Mouse (Mus musculus) embryo, embryonic 9.5 days (tissue): ENCODE data around the gene Tnpo3.
"Not testable (repeated sequence)": the region's sequence is repeated elsewhere in the genome, so short reads cannot be mapped to it uniquely, and the experiment has no call there.

ENCODE experiments used
- DNase-seq: peaks from one replicate; pipeline ENCODE4 v3.0.0-alpha.2; 2017; ENCODE audit errors: extremely low spot score

The Tnpo3 gene

DNA sequence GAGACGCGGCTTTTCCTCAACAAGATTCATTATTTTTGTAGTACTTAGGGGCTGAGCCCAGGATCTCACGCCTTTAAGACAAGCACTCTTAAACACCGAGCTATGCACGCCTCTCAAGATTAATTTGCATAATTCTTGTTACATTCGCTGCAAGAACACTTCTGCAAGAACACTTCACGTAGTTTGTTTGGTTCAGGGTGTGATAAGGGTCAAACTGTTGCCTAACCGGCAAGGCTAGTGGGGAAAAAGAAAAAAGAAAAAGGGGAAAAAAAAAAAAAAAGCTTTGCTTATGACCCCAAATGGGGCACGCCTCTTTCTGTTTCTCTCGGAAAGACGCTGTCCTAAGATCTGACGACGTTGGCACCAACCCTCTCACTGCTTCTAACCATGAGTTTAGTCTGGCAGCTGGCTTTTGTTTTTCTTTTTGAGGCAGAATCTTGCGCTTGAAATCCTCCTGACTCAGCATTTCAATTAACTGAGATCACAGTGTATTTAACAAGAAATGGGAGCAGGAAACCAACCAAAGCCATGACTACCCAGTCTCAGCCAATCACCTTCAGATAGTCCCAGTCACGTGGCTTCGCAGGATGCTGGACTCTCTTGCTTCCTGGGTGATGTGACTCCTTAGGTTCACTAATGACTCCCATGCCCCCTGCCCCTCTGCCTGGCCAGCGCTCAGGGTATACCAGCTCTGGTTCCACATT lies 11.3 kb upstream of the Tnpo3 start:
- no peak for DNase-seq

DNA sequence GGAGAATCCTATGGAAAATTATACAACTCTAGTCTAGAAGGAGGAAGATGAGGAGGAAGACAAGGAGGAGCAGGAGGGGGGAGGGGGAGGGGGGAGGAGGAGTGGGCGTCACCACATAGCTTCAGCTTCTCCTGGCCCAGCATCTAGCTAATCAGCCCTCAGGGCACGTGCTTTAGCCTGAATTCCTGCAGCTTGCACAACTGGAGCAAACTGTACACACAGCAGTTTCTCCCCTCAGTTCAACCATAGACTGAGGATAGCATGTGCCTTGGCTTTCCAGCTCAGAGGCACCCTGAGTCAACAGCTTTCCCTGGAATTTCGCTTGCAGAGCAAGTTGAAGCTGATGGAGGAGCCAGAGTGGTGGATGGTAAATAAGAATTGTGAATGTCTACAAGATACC lies 10.5 kb upstream of the Tnpo3 start:
- no peak for DNase-seq

DNA sequence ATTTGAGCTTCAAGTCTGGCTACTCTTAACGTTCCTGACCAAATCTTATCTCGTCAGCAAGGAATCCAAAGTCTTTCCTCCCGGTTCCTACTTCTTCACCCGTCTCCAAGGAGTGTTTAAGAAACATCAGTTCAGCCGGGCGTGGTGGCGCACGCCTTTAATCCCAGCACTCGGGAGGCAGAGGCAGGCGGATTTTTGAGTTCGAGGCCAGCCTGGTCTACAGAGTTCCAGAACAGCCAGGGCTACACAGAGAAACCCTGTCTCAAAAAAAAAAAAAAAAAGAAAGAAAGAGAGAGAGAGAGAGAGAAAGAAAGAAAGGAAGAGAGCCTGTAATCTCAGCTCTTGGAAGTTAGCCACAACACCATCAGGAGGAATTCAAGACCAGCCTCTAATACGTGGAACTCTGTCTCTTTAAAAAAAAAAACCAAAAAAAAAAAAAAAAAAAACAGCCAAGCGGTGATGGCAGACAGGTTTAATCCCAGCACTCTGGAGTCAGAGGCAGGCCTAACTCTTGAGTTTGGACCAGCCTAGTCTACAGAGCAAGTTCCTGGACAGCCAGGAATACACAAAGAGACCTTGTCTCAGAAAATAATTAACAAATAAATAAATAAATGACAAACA lies 443 bp upstream of the Tnpo3 start:
- not testable (repeated sequence) for DNase-seq

DNA sequence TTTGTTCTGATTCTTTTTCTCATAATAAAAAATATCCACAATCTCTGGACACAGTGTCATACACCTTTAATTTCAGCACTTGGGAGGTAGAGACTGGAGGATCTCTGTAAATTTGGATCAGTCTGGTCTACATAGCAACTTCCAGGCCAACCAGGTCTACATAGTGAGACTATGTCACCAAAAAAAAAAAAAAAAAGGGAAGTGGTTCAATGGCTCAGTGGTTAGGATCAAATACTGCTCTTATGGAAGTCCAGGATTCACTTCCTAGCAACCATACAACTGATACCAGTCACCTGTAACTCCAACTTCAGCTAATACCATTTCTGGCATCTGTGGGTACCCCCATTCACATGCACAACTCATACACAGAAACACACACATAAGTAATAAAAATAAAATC lies 9.5 kb downstream of the Tnpo3 start:
- no peak for DNase-seq

DNA sequence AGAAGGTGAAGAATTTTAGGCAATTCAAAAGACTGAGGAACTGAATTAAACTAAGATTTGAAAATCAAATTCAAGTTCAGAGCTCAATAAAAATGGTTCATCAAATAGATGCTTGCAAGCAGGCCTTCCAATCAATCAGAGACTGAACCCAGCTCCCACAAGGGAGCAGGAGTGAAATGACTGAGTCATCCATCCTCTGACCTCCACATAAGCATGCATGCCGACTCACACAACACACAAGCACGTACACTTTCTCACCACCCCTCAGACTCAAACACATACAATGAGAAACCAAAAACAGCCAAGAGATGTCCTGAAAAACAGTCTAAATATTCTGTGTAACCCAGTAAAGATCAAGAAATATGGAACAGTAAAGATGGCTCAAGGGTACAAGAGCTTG lies 14.0 kb downstream of the Tnpo3 start:
- DNase-seq, result no peak

DNA sequence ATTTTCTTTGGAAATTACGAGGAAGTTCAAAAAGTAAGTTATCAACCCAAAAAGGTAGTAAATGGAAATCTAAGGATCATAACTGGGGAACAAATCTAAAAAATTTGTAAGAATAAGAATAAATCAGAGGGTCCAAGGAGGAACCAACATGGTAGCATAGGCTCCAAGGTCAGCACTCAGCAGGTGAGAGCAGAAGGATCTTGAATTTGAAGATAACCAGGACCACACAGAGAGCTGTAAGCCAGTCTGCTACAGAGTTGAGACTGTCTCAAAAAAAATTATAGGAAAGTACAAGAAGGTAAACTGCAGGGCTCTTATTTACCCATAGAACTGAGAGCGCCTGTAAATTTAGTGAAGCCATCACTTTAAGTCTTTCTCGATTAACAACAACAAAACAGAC lies 28.5 kb downstream of the Tnpo3 start:
- DNase-seq, result no peak

DNA sequence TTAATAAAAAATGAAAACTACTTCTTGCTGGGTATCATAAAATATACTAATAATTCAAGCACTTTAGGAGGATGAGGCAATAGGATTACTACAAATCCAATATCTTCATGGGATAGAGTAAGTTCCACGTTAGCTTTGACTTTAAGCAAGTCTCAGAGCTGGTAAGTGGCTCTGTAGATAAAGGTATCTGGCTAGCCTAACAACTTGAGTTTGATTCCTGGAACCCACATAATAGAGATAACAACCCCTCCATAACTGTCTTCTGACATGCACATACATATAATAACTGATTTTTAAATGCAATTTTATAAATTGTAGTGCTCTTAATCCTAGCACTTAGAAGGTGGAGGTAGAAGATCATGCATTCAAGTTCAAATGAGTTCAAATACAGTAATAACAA lies 28.9 kb downstream of the Tnpo3 start:
- no peak for DNase-seq

DNA sequence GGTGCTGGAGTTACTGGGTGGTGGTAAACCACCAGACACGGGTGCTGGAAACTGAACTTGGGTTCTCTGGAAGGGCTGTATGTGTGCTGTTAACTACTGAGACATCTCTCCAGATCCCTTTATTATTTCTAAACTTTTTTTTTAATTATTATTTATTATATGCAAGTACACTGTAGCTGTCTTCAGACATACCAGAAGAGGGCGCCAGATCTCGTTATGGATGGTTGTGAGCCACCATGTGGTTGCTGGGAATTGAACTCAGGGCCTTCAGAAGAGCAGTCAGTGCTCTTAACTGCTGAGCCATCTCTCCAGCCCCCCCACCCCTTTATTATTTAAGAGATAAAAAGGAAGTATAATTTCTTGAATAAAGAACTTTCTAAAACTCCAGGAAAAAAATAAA lies 33.3 kb downstream of the Tnpo3 start:
- DNase-seq, result not testable (repeated sequence)

DNA sequence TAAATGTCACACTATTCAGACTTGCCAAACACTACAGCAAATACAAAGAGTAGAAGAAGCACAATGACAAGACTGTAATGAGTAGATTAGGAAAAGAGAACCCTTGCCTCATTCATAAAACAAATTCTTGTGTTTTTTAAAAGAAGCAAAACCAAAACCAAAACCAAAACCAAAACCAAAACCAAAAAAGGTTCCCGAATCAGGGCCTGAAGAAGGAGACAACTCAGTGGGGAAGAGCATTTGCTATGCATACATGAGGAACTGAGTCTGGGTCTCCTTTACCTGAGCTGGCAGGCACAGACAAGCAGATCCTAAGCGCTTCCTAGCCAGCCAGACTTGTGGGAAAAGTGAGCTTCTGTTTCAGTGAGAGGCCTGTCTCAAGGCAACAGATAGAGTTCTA lies 52.6 kb downstream of the Tnpo3 start:
- DNase-seq, result no peak

DNA sequence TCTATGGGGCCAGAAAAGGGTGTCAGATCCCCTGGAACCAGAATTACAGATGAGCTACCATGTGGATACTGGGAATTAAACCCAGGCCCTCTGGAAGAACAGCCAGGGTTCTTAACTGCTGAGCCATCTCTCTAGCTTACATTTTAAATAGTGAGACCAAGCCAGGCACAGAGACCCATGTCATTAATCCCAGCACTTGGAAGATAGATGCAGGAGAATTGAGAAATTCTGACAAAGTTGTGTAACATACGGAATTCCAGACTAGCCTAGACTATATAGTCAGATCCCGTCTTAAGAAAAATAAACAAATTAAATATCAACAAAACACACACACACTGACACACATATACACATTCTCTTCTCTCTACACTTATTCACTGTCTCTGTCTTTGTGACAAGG lies 57.2 kb downstream of the Tnpo3 start:
- DNase-seq, result no peak

DNA sequence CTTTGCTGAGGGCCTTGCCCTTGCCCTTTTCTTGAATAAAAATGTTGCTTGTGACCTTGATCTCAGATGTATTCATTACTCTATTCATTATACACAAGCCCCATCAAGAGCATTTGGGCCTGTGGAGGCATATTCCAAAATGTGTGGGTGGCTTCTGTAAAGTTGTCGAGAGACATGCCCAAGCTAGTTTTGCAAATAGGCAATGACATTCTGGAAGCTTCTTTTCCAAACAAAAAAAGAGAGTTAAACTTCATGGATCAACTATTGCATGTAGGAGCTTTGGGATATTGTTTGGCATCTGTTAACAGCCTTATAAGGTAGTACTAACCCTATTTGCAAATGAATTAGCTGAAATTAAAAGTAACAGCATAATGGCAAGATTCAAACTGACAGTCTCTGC lies 61.6 kb downstream of the Tnpo3 start:
- DNase-seq, result no peak

DNA sequence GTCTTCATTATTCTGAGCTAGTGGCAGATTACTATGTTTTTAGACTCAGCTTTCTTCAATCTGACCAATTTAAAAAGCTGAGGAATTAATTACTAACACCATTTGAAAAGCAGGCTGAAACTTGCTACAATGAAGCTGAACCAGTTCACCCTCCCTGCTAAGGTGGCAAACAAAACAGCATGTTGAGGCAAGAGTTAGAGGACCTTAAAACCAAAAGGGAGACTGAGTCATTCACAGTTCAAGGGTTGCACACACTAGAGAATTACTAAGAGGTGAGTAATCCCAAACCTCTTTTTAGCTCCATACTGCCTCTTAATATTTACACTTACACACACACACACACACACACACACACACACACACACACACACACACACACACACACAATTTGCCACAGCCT lies 62.1 kb downstream of the Tnpo3 start:
- DNase-seq, result no peak

DNA sequence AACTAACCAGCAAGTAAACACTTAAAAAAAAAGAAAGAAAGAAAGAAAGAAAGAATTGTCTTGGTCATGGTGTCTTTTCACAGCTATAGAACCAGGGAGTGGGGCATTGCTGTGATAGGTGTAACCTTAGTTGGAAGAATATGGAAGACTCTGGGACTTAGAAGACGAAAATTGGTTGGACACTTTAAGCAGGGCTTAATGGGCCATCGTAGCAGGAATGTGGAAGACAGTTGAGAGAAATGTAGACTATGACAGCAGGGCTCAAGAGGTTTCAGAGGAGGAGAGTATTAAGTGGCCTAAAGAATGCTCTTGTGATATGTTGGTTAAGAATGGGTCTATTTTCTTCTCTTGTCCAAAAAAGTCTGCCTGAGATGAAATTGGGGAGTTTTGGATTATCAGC lies 64.1 kb downstream of the Tnpo3 start:
- no peak for DNase-seq

DNA sequence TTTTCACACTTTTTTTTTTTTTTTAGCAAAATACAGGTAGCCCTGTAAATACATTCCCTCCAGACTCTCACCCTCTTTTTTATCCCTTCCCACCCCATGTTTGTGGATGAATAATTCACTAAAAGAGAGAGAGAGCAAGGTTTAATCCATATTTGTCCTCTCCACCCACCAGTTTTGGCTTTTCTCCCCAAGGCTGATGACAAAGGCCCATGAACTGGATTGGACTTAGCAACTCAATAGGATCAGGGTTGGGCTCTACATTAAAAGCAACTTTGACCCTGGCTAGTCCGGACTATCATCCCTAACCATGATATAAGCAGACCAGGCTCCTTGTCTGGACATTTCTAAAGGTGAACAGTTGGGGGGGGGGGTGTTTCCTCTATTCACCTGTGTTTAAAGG lies 68.7 kb downstream of the Tnpo3 start:
- no peak for DNase-seq

DNA sequence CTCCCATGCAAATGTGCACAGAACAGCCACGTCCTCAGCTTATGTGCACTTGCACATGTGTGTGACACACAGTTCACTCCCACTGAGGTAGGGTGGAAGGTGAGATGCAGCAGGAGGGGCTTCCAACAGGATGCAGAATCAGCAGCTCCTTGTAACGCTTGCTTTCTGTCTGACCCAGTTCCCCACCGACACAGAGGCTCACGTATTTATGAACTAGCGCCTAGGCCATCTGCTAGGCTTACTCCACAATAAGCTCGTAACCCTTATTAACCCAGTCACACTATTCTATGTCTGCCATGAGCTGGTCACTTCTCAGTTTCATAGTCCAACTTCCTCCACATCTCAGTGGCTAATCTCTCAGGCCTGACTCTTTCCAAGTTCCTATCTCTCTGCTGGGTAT lies 69.5 kb downstream of the Tnpo3 start:
- DNase-seq, result no peak

DNA sequence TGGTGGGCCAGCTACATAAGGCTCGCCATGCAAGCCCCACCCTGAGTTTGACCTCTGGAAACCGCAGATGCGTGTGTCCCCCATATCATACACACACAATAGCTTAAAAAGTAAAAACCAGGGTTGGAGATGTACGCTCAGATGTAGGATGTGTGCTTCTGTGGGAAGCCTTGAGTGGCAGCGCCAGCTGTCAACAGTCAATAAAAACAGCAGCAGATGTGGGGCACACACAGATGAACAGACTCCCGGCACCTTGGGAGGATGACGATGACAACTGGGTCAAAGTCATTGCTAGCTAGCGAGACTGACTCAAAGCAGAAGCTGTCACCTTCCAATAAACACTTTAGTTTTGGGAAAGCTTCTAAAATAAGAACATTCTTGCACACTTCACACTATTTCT lies 70.2 kb downstream of the Tnpo3 start:
- no peak for DNase-seq

DNA sequence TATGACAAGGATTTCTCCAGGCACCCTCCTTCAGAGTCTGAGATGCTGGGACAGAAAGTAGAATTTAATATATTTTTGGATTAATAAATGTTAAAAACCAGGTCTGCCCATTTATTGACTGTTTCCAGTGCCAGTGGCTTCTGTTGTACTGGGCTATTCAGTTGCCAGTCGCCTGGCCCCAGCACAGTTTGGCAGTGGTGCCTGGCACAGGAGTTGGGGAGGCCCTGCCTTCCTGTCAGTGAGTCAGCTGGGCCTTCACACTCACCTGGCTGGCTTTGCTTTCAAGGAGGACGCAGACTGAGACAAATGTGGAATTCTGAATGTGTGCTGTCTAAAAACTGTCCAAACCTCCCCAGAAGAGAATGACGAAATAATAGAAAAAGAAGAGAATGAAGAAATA lies 72.5 kb downstream of the Tnpo3 start:
- DNase-seq, result no peak

DNA sequence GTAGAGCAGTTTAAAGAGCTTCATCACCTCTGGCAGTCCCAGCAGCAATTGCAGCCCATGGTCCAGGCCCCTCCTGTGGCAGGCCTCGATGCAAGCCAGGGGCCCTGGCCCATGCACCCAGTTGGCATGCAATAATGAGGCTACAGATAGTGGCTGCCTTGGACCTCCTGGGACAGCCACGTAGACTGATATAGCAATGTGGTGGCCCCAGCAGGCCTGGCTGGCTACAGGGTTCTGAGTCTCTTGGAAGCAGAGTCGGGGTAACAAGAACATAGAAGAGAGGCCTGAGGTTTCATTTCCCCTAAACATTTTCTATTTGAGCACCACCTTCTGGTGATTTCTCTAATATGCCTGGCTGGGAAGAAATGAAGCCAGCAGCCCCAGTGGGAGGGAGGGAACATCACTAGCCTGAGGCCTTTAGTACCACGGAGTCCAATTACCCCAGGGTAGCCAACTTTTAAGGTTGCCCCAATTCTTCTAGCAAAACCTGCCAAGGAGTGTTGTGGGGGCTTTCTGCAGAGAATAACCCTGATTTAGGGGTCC lies 73.0 kb downstream of the Tnpo3 start:
- no peak for DNase-seq

DNA sequence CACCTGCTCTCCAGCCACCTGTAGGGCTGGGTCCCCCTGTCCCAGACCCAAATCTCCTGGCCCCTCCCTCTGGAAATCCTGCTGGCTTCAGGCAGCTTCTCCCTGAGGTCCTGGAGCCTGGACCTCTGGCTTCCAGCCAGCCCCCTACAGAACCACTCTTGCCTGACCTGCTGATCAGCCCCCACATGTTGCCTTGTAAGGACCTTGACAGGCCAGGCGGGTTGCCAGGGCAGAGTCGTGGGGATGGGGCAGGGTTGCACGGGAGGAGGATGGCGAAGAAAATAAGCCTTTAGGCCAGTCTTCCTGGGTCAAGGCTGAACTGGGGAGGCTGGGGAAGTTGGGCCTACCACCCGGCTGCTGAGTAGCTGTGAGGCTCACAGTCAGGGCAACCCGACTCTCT lies 74.4 kb downstream of the Tnpo3 start:
- no peak for DNase-seq

DNA sequence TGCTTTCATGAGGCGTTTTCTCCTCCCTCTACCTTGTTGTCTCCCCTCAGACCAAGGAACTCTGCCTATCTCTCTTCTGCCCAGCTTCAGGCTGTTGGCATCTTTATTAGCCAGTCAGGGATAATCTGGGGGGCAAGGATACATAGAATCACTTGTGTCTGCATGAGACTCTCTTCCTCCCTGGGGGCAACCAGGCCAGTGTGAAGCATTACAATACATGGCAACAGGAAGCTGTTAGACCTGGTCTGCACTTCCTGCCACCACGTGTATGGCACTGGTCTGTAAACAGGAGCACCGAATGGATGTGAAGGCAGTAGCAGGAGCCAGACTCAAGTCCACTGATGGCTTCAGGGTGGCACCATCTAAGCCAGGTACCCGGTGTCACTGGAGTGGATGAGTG lies 79.6 kb downstream of the Tnpo3 start:
- DNase-seq, result no peak

DNA sequence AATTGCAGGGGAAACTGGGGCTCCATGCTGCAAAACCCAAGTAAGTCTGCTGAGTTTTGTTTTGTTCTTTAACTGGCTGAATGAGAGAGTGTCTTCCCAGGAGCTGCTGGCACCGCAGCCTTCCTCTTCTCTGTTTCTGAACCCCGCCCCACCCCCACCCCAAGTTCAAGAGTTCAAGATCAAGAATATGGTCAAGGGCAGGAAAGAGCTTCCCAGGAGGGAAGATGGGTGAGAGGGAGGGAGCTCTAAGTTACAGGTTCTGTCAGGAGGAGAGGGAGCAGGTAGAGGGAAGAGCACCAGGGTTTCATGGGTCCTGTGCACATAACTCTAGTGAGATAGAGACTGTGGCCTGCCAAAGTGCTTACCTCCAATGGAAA lies 80.3 kb downstream of the Tnpo3 start:
- DNase-seq, result no peak

DNA sequence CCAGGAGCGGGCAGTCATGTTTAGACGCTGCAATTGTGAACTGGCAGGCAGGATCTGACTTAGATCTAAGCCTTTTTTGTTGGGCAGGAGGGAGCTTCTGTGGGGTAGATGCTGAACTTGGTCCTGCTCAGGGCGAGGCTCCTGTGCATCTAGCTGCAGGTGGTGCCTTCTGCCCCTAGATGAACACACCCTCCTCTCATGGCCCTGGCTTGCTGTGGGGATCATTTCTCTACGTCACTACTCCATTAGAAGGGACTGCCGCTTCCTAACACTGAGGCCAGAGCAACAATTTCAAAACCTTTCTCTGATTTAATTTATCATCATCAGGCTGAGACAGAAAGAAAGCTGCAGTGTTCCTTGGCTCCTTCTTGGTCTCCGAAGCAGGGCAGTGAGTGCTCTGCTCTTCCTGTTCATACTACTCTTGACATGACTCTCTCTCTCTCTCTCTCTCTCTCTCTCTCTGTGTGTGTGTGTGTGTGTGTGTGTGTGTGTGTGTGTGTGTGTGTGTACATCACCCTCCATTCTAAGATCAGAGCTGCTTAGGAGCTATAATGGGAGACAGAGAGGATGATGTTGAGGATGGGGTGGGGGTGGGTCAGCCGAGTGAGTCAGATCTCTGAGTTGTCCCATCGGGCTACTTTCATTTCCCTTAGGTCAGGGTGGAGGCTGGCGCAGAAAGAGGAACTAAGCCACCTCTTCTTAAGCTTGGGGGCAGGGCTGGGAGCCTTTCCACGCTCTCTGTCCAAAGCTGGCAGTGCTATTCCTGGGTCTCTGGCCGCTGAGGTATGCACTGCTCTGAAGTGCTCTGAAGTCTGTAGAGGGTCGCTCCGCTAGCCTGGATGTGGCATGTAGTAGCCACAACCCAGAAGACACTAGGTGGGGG lies 80.9 kb downstream of the Tnpo3 start:
- DNase-seq, result no peak

DNA sequence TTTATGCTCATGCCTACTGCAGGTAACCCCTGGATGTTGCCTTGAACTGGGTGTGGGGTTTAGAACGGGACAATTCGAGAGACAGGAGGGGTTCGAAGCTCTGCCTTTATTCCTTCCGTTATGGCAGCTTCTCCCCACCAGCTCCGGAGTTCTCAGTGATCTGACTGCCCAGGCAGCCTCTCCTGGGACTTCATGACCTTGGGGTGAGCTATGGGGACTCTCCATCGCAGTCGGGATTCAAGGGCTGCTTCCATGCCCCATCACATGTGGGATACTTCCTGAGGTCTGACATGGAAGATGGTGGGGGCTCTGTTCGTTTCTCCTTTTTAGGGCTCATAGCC lies 81.6 kb downstream of the Tnpo3 start:
- no peak for DNase-seq
